Mouse (Mus musculus) heart, embryonic 15.5 days (tissue): ENCODE data around the gene Rlbp1. TPM values are rescaled to one million over a fixed set of nuclear protein-coding genes. Genes with fewer than 3 reads are reported as not detected.

ENCODE experiments used
- ATAC-seq: fragments of 200-750 bp; cut with Nextera tagmentation; replicated peaks from 2 replicates; pipeline ENCODE4 v1.8.0; 2017; ENCODE audit warnings: low read depth, moderate TSS enrichment; ENCODE audit not compliant: insufficient number of reproducible peaks, insufficient read depth, low FRiP score
- H3K27ac ChIP-seq: fragments of 300-500 bp; sonication (generic); 2 replicates; pipeline ENCODE4 v1.5.1; 2015; ENCODE audit warnings: mild to moderate bottlenecking, inconsistent platforms
- H3K27me3 ChIP-seq: fragments of 300-500 bp; sonication (generic); 2 replicates; pipeline ENCODE4 v1.6.1; 2015; ENCODE audit warnings: inconsistent platforms
- H3K36me3 ChIP-seq: fragments of 300-500 bp; sonication (generic); 2 replicates; pipeline ENCODE4 v1.6.1; 2015; ENCODE audit warnings: mild to moderate bottlenecking, inconsistent platforms
- H3K4me1 ChIP-seq: fragments of 300-500 bp; sonication (generic); replicated peaks from 2 replicates; pipeline ENCODE4 v1.6.1; 2015; ENCODE audit warnings: inconsistent platforms
- H3K4me2 ChIP-seq: fragments of 300-500 bp; sonication (generic); 2 replicates; pipeline ENCODE4 v1.6.1; 2015; ENCODE audit warnings: inconsistent platforms, mild to moderate bottlenecking, moderate library complexity
- H3K4me3 ChIP-seq: fragments of 300-500 bp; sonication (generic); 2 replicates; pipeline ENCODE4 v1.5.1; 2015; ENCODE audit warnings: mild to moderate bottlenecking, inconsistent platforms
- H3K9ac ChIP-seq: fragments of 300-500 bp; sonication (generic); 2 replicates; pipeline ENCODE4 v1.6.1; 2015; ENCODE audit warnings: mild to moderate bottlenecking, inconsistent platforms
- H3K9me3 ChIP-seq: fragments of 300-500 bp; sonication (generic); replicated peaks from 2 replicates; pipeline ENCODE4 v1.6.1; 2016; ENCODE audit warnings: inconsistent platforms
- WGBS: fragments of 180-500 bp; shearing (Covaris S2); methylation state at CpG from one replicate; pipeline ENCODE4 v1.1.7; 2015; ENCODE audit warnings: mixed read lengths; 5-methylcytosine and 5-hydroxymethylcytosine counted together
- polyA plus RNA-seq: library from polyadenylated mRNA; unstranded; fragments of >200 nt; fragmentation: Nextera tagmentation; extraction: Ambion mirVana; gene quantifications from 2 replicates; pipeline ENCODE4 v1.2.1, GENCODE M21; 2015

Gene Rlbp1
- polyA plus RNA-seq, 1 experiment from 2014 or later = not detected

- WGBS = 75% methylated on average over 7 of the region's 7 CpGs
- no peak overlapping the region for H3K4me2 ChIP-seq
- no peaks in the 10 kb centered on the region for H3K27me3 ChIP-seq
- peaks cover 10% of the 10 kb centered on the region for H3K4me1 ChIP-seq
- no peak overlapping the region for H3K27ac ChIP-seq
- H3K36me3 ChIP-seq = no peaks in the 10 kb centered on the region
- H3K4me3 ChIP-seq = no peak overlapping the region
- no peaks in the 10 kb centered on the region for H3K9me3 ChIP-seq
- no peak for ATAC-seq
- no peak overlapping the region for H3K9ac ChIP-seq
These were observed 7.8 kb upstream of the Rlbp1 start for GRCm38 (mm10) chr7:79394666-79395065.

- Histone ChIP-seq H3K36me3 (no peaks in the 10 kb centered on the region), H3K27ac (no peak overlapping the region), H3K4me3 (no peak overlapping the region), H3K27me3 (no peaks in the 10 kb centered on the region), H3K9ac (no peak overlapping the region), H3K4me1 (peaks cover 10% of the 10 kb centered on the region), H3K9me3 (no peaks in the 10 kb centered on the region), H3K4me2 (no peak overlapping the region)
- no peak for ATAC-seq
- WGBS = 96% methylated on average over 7 of the region's 7 CpGs
These were observed 7.1 kb upstream of the Rlbp1 start for GRCm38 (mm10) chr7:79393924-79394323.

GRCm38 (mm10) chr7:79392860-79393513 lies 6.1 kb upstream of the Rlbp1 start:
- Histone ChIP-seq H3K36me3 (no peaks in the 10 kb centered on the region), H3K27ac (no peak overlapping the region), H3K9ac (peak overlapping the region; percentile 72), H3K9me3 (no peaks in the 10 kb centered on the region), H3K4me1 (peaks cover 10% of the 10 kb centered on the region), H3K4me3 (peak overlapping the region; percentile 83), H3K4me2 (peak overlapping the region; percentile 99), H3K27me3 (no peaks in the 10 kb centered on the region)
- 56% methylated on average over 9 of the region's 9 CpGs for WGBS
- ATAC-seq = no peak

GRCm38 (mm10) chr7:79391883-79392649 lies 5.2 kb upstream of the Rlbp1 start, which contains the start of gene Fanci:
TSS of gene Fanci (plus strand) at chr7:79391929.
- Histone ChIP-seq H3K4me1 (peaks cover 10% of the 10 kb centered on the region), H3K4me3 (peak within 1 kb of the TSS; percentile 83), H3K9me3 (no peaks in the 10 kb centered on the region), H3K27ac (peak within 1 kb of the TSS; percentile 81), H3K9ac (peak within 1 kb of the TSS; percentile 72), H3K4me2 (peak within 1 kb of the TSS; percentile 99), H3K27me3 (peaks cover 2% of the 10 kb centered on the region; the same call in 1 of the 2 replicates), H3K36me3 (no peaks in the 10 kb centered on the region)
- WGBS = under 1% methylated on average over 44 of the region's 44 CpGs
- ATAC-seq = peak; percentile 85

GRCm38 (mm10) chr7:79391471-79391870 lies 4.6 kb upstream of the Rlbp1 start:
- no peak for ATAC-seq
- 7% methylated on average over 3 of the region's 3 CpGs for WGBS

GRCm38 (mm10) chr7:79390141-79390708 lies 3.4 kb upstream of the Rlbp1 start:
- no peaks in the 10 kb centered on the region for H3K36me3 ChIP-seq
- H3K9ac ChIP-seq = no peak overlapping the region
- peaks cover 2% of the 10 kb centered on the region; the same call in 1 of the 2 replicates for H3K27me3 ChIP-seq
- H3K9me3 ChIP-seq = no peaks in the 10 kb centered on the region
- H3K4me1 ChIP-seq = peaks cover 10% of the 10 kb centered on the region
- no peak overlapping the region for H3K27ac ChIP-seq
- no peak overlapping the region for H3K4me2 ChIP-seq
- no peak overlapping the region for H3K4me3 ChIP-seq
- ATAC-seq = no peak
- WGBS = 65% methylated on average over 5 of the region's 5 CpGs

More at GRCm38 (mm10) chr7:79391471-79391870, 4.6 kb upstream of the Rlbp1 start:
- Histone ChIP-seq H3K36me3 (no peaks in the 10 kb centered on the region), H3K9me3 (no peaks in the 10 kb centered on the region), H3K4me3 (peak overlapping the region; percentile 83), H3K4me2 (peak overlapping the region; percentile 99), H3K9ac (peak overlapping the region; percentile 72), H3K27me3 (peaks cover 2% of the 10 kb centered on the region; the same call in 1 of the 2 replicates), H3K27ac (peak overlapping the region; percentile 81), H3K4me1 (peaks cover 10% of the 10 kb centered on the region)

GRCm38 (mm10) chr7:79388671-79389206 lies 1.9 kb upstream of the Rlbp1 start:
- Histone ChIP-seq H3K27me3 (peaks cover 2% of the 10 kb centered on the region; the same call in 1 of the 2 replicates), H3K36me3 (no peaks in the 10 kb centered on the region), H3K9ac (no peak overlapping the region), H3K4me3 (no peak overlapping the region), H3K4me1 (peaks cover 10% of the 10 kb centered on the region), H3K4me2 (no peak overlapping the region), H3K27ac (no peak overlapping the region), H3K9me3 (no peaks in the 10 kb centered on the region)
- 72% methylated on average over 7 of the region's 7 CpGs for WGBS
- ATAC-seq = no peak

- Histone ChIP-seq H3K27ac (no peak overlapping the region), H3K9ac (no peak overlapping the region), H3K4me3 (no peak overlapping the region), H3K9me3 (no peaks in the 10 kb centered on the region), H3K27me3 (peaks cover 2% of the 10 kb centered on the region; the same call in 1 of the 2 replicates), H3K4me2 (no peak overlapping the region), H3K36me3 (no peaks in the 10 kb centered on the region), H3K4me1 (peaks cover 10% of the 10 kb centered on the region)
- WGBS = 55% methylated on average over 7 of the region's 7 CpGs
- no peak for ATAC-seq
These were observed 1.1 kb upstream of the Rlbp1 start for GRCm38 (mm10) chr7:79387991-79388390.

GRCm38 (mm10) chr7:79387140-79387539 lies 292 bp upstream of the Rlbp1 start:
- Histone ChIP-seq H3K4me3 (no peak overlapping the region), H3K9me3 (no peaks in the 10 kb centered on the region), H3K36me3 (no peaks in the 10 kb centered on the region), H3K4me1 (peaks cover 4% of the 10 kb centered on the region; the same call in 1 of the 2 replicates), H3K27me3 (peaks cover 2% of the 10 kb centered on the region; the same call in 1 of the 2 replicates), H3K4me2 (no peak overlapping the region), H3K9ac (no peak overlapping the region), H3K27ac (no peak overlapping the region)
- no peak for ATAC-seq
- WGBS = 72% methylated on average over 8 of the region's 8 CpGs

- H3K9ac ChIP-seq = no peak overlapping the region
- no peaks in the 10 kb centered on the region for H3K9me3 ChIP-seq
- no peak overlapping the region for H3K4me3 ChIP-seq
- no peaks in the 10 kb centered on the region for H3K27me3 ChIP-seq
- H3K36me3 ChIP-seq = no peaks in the 10 kb centered on the region
- H3K4me1 ChIP-seq = peaks cover 6% of the 10 kb centered on the region; the same call in 1 of the 2 replicates
- no peak overlapping the region for H3K27ac ChIP-seq
- WGBS = 76% methylated on average over 10 of the region's 10 CpGs
- no peak for ATAC-seq
- H3K4me2 ChIP-seq = no peak overlapping the region
These were observed 10.2 kb downstream of the Rlbp1 start for GRCm38 (mm10) chr7:79376516-79377275.
